Mouse (Mus musculus) c-Kit-positive CD71-positive TER-119-positive erythroid progenitor cells, embryonic 14.5 days (primary cell): Measurements from ENCODE around the gene Klk1b4.
"Not testable (repeated sequence)": the region's sequence is repeated elsewhere in the genome, so short reads cannot be mapped to it uniquely, and the experiment has no call there.

ENCODE experiments used
- DNase-seq: peaks from one replicate; pipeline ENCODE4 v3.0.0-alpha.2; 2013; ENCODE audit warnings: low spot score

Gene Klk1b4

GRCm38 (mm10) chr7:44207135-44207534 is at the start of gene Klk1b4:
Gene Klk1b4 (plus strand): TSS chr7:44207435.
- DNase-seq, result not testable (repeated sequence)

- no peak for DNase-seq
Measured at GRCm38 (mm10) chr7:44179299-44180045, 27.8 kb upstream of the Klk1b4 start.

- not testable (repeated sequence) for DNase-seq
Measured at GRCm38 (mm10) chr7:44186516-44186915, 20.7 kb upstream of the Klk1b4 start.

GRCm38 (mm10) chr7:44187936-44188335 is 19.3 kb upstream of the Klk1b4 start, which contains the start of gene Klk1b24:
Gene Klk1b24 (plus strand): TSS chr7:44188236.
- not testable (repeated sequence) for DNase-seq

GRCm38 (mm10) chr7:44193466-44193865 is 13.8 kb upstream of the Klk1b4 start:
- DNase-seq, result not testable (repeated sequence)

GRCm38 (mm10) chr7:44197891-44198290 is 9.3 kb upstream of the Klk1b4 start, which contains the start of gene Klk1b3:
Gene Klk1b3 (plus strand): TSS chr7:44198191.
- DNase-seq, result no peak

- no peak for DNase-seq
Measured at GRCm38 (mm10) chr7:44208307-44208706, 1.1 kb downstream of the Klk1b4 start.

- no peak for DNase-seq
Measured at GRCm38 (mm10) chr7:44215645-44216044, 8.4 kb downstream of the Klk1b4 start, which contains the start of gene Klk1b5. Gene Klk1b5 (plus strand): TSS chr7:44215945.

GRCm38 (mm10) chr7:44221601-44222000 is 14.4 kb downstream of the Klk1b4 start:
- DNase-seq, result not testable (repeated sequence)

GRCm38 (mm10) chr7:44222335-44222734 is 15.1 kb downstream of the Klk1b4 start:
- not testable (repeated sequence) for DNase-seq

GRCm38 (mm10) chr7:44225076-44225475 is 17.8 kb downstream of the Klk1b4 start, which contains the start of gene Klk1:
Gene Klk1 (plus strand): TSS chr7:44225360.
- DNase-seq, result no peak

GRCm38 (mm10) chr7:44235909-44236308 is 28.7 kb downstream of the Klk1b4 start, which contains the start of gene Gm36864:
Gene Gm36864 (plus strand): TSS chr7:44236177.
- DNase-seq, result no peak

GRCm38 (mm10) chr7:44239913-44240312 is 32.7 kb downstream of the Klk1b4 start:
- no peak for DNase-seq

GRCm38 (mm10) chr7:44240712-44241111 is 33.5 kb downstream of the Klk1b4 start:
- no peak for DNase-seq

- no peak for DNase-seq
Measured at GRCm38 (mm10) chr7:44241163-44241562, 33.9 kb downstream of the Klk1b4 start.

- no peak for DNase-seq
Measured at GRCm38 (mm10) chr7:44244080-44244479, 36.8 kb downstream of the Klk1b4 start.

- DNase-seq, result peak; percentile 84
Measured at GRCm38 (mm10) chr7:44246055-44246983, 39.1 kb downstream of the Klk1b4 start, which contains the start of the genes 1700028J19Rik and 2410002F23Rik. Gene 1700028J19Rik (minus strand): TSS chr7:44246695. Gene 2410002F23Rik (plus strand): TSS chr7:44246722.

- peak; percentile 57 for DNase-seq
Measured at GRCm38 (mm10) chr7:44246984-44247470, 39.8 kb downstream of the Klk1b4 start.

GRCm38 (mm10) chr7:44247971-44248370 is 40.7 kb downstream of the Klk1b4 start:
- no peak for DNase-seq

GRCm38 (mm10) chr7:44249248-44249647 is 42.0 kb downstream of the Klk1b4 start:
- DNase-seq, result no peak

GRCm38 (mm10) chr7:44250732-44251275 is 43.6 kb downstream of the Klk1b4 start:
- DNase-seq, result not testable (repeated sequence)
